Mouse (Mus musculus): ENCODE data around the gene Ap1b1. TPM values are rescaled to one million over a fixed set of nuclear protein-coding genes. Genes with fewer than 3 reads are reported as not detected.
A peak's percentile ranks its signal among the peaks of the same experiment; 100 is the strongest.

Ap1b1 gene
- polyA plus RNA-seq, 1 experiment = 99.1 TPM

- Histone ChIP-seq H3K4me1 (ENCODE audit: control insufficient read depth, insufficient read depth, low read length) (peaks cover 4% of the 10 kb centered on the region), H3K27ac (ENCODE audit: control insufficient read depth, insufficient read depth, low read depth, low read length, poor library complexity) (no peak overlapping the region), H3K4me3 (replicated peaks; ENCODE audit: control insufficient read depth, low read depth, low read length) (no peak overlapping the region)
- TF ChIP-seq POLR2A (IDR thresholded peaks at IDR 0.05; ENCODE audit: borderline replicate concordance, control insufficient read depth, low read depth, low read length) (no peak), CTCF (IDR thresholded peaks at IDR 0.05; ENCODE audit: control insufficient read depth, insufficient read depth, low read length) (no peak)
- 93% methylated on average over 2 of the region's 2 CpGs for WGBS
Measured at GRCm38 (mm10) chr11:4992471-4992870, 5.8 kb downstream of the Ap1b1 start.

- no peak for TF ChIP-seq CTCF (IDR thresholded peaks at IDR 0.05; ENCODE audit: control insufficient read depth, insufficient read depth, low read length)
- no peak for TF ChIP-seq POLR2A (IDR thresholded peaks at IDR 0.05; ENCODE audit: borderline replicate concordance, control insufficient read depth, low read depth, low read length)
- Histone ChIP-seq H3K4me1 (ENCODE audit: control insufficient read depth, insufficient read depth, low read length) (no peaks in the 10 kb centered on the region; the same call in 1 of the 2 replicates), H3K4me3 (replicated peaks; ENCODE audit: control insufficient read depth, low read depth, low read length) (no peak overlapping the region), H3K27ac (ENCODE audit: control insufficient read depth, insufficient read depth, low read depth, low read length, poor library complexity) (no peak overlapping the region)
- WGBS = 95% methylated on average over 3 of the region's 3 CpGs
Measured at GRCm38 (mm10) chr11:4995676-4996075, 9.1 kb downstream of the Ap1b1 start.

- H3K4me1 ChIP-seq (ENCODE audit: control insufficient read depth, insufficient read depth, low read length) = no peaks in the 10 kb centered on the region; the same call in 1 of the 2 replicates
- H3K4me3 ChIP-seq (replicated peaks; ENCODE audit: control insufficient read depth, low read depth, low read length) = no peak overlapping the region
- TF ChIP-seq POLR2A (IDR thresholded peaks at IDR 0.05; ENCODE audit: borderline replicate concordance, control insufficient read depth, low read depth, low read length) = no peak
- TF ChIP-seq CTCF (IDR thresholded peaks at IDR 0.05; ENCODE audit: control insufficient read depth, insufficient read depth, low read length) = no peak
- WGBS = 85% methylated on average over 5 of the region's 5 CpGs
- no peak overlapping the region for H3K27ac ChIP-seq (ENCODE audit: control insufficient read depth, insufficient read depth, low read depth, low read length, poor library complexity)
Measured at GRCm38 (mm10) chr11:4996621-4997199, 10.1 kb downstream of the Ap1b1 start.

GRCm38 (mm10) chr11:4998352-4998751 lies 11.7 kb downstream of the Ap1b1 start:
- Histone ChIP-seq H3K4me3 (replicated peaks; ENCODE audit: control insufficient read depth, low read depth, low read length) (no peak overlapping the region), H3K4me1 (ENCODE audit: control insufficient read depth, insufficient read depth, low read length) (no peaks in the 10 kb centered on the region; the same call in none of the 2 replicates), H3K27ac (ENCODE audit: control insufficient read depth, insufficient read depth, low read depth, low read length, poor library complexity) (no peak overlapping the region)
- 87% methylated on average over 3 of the region's 3 CpGs for WGBS
- no peak for TF ChIP-seq CTCF (IDR thresholded peaks at IDR 0.05; ENCODE audit: control insufficient read depth, insufficient read depth, low read length)
- TF ChIP-seq POLR2A (IDR thresholded peaks at IDR 0.05; ENCODE audit: borderline replicate concordance, control insufficient read depth, low read depth, low read length) = no peak

GRCm38 (mm10) chr11:4998762-4999161 lies 12.1 kb downstream of the Ap1b1 start:
- no peak overlapping the region for H3K27ac ChIP-seq (ENCODE audit: control insufficient read depth, insufficient read depth, low read depth, low read length, poor library complexity)
- TF ChIP-seq CTCF (IDR thresholded peaks at IDR 0.05; ENCODE audit: control insufficient read depth, insufficient read depth, low read length) (no peak), POLR2A (IDR thresholded peaks at IDR 0.05; ENCODE audit: borderline replicate concordance, control insufficient read depth, low read depth, low read length) (no peak)
- H3K4me1 ChIP-seq (ENCODE audit: control insufficient read depth, insufficient read depth, low read length) = no peaks in the 10 kb centered on the region; the same call in none of the 2 replicates
- H3K4me3 ChIP-seq (replicated peaks; ENCODE audit: control insufficient read depth, low read depth, low read length) = no peak overlapping the region
- WGBS = 81% methylated on average over 1 of the region's 1 CpGs

GRCm38 (mm10) chr11:5000241-5000640 lies 13.6 kb downstream of the Ap1b1 start:
- H3K27ac ChIP-seq (ENCODE audit: control insufficient read depth, insufficient read depth, low read depth, low read length, poor library complexity) = no peak overlapping the region
- TF ChIP-seq POLR2A (IDR thresholded peaks at IDR 0.05; ENCODE audit: borderline replicate concordance, control insufficient read depth, low read depth, low read length) (no peak), CTCF (IDR thresholded peaks at IDR 0.05; ENCODE audit: control insufficient read depth, insufficient read depth, low read length) (no peak)
- H3K4me3 ChIP-seq (replicated peaks; ENCODE audit: control insufficient read depth, low read depth, low read length) = no peak overlapping the region
- WGBS = 59% methylated on average over 1 of the region's 1 CpGs
- H3K4me1 ChIP-seq (ENCODE audit: control insufficient read depth, insufficient read depth, low read length) = no peaks in the 10 kb centered on the region; the same call in none of the 2 replicates

GRCm38 (mm10) chr11:5002826-5003225 lies 16.2 kb downstream of the Ap1b1 start:
- peak overlapping the region; percentile 55 for H3K27ac ChIP-seq (ENCODE audit: control insufficient read depth, insufficient read depth, low read depth, low read length, poor library complexity)
- TF ChIP-seq POLR2A (IDR thresholded peaks at IDR 0.05; ENCODE audit: borderline replicate concordance, control insufficient read depth, low read depth, low read length) = no peak
- TF ChIP-seq CTCF (IDR thresholded peaks at IDR 0.05; ENCODE audit: control insufficient read depth, insufficient read depth, low read length) = no peak
- WGBS = 68% methylated on average over 4 of the region's 4 CpGs
- no peaks in the 10 kb centered on the region; the same call in none of the 2 replicates for H3K4me1 ChIP-seq (ENCODE audit: control insufficient read depth, insufficient read depth, low read length)
- no peak overlapping the region for H3K4me3 ChIP-seq (replicated peaks; ENCODE audit: control insufficient read depth, low read depth, low read length)

GRCm38 (mm10) chr11:5005528-5005927 lies 18.9 kb downstream of the Ap1b1 start:
- no peak overlapping the region for H3K27ac ChIP-seq (ENCODE audit: control insufficient read depth, insufficient read depth, low read depth, low read length, poor library complexity)
- peaks cover 1% of the 10 kb centered on the region for H3K4me1 ChIP-seq (ENCODE audit: control insufficient read depth, insufficient read depth, low read length)
- WGBS = 91% methylated on average over 2 of the region's 2 CpGs
- TF ChIP-seq POLR2A (IDR thresholded peaks at IDR 0.05; ENCODE audit: borderline replicate concordance, control insufficient read depth, low read depth, low read length) = no peak
- TF ChIP-seq CTCF (IDR thresholded peaks at IDR 0.05; ENCODE audit: control insufficient read depth, insufficient read depth, low read length) = no peak
- H3K4me3 ChIP-seq (replicated peaks; ENCODE audit: control insufficient read depth, low read depth, low read length) = no peak overlapping the region

All from bone marrow, adult 2 months (tissue).